Mouse (Mus musculus): Measurements from ENCODE around the gene Cspg5. TPM values are rescaled to one million over a fixed set of nuclear protein-coding genes. Genes with fewer than 3 reads are reported as not detected.

The Cspg5 gene
- polyA plus RNA-seq, 1 experiment from 2014 or later: 0.32 TPM

DNA sequence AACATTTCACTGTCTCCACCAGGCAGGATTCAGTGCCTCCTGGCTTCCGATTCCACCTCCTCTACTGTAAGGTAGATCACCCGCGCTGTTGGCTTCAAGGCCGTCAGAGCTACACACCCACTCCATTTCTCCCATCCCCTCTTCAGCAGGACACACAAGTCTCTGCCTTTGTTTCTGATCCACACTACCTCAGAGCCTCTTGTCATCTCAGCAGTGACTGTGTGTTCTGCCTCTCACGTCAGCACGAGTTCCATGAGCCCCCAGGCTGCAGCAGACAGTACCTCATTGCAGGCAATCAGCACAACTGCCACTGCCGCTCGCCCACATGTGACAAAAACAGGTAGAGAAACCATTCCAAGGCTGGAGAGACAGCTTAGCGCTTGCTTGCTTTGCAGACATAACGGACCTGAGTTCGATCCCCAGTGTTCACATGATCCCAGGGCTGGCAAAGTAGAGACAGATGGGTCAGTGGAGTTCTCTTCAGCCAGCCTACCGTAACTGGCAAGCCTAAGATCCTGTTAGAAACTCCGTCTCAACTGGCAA lies 50.4 kb downstream of the Cspg5 start:
- H3K27me3 ChIP-seq (ENCODE audit: control insufficient read depth, insufficient read depth, low read length): no peaks in the 10 kb centered on the region
- H3K4me3 ChIP-seq (ENCODE audit: low read depth, low read length): no peak overlapping the region
- WGBS: 87% methylated on average over 13 of the region's 13 CpGs
- DNase-seq (ENCODE audit: low spot score) (no peak), ATAC-seq (ENCODE audit: insufficient number of reproducible peaks, low FRiP score, low TSS enrichment, low read depth) (no peak)
- no peaks in the 10 kb centered on the region for H3K36me3 ChIP-seq (ENCODE audit: control insufficient read depth, insufficient read depth, low read length)
- no peaks in the 10 kb centered on the region for H3K4me1 ChIP-seq (ENCODE audit: control insufficient read depth, insufficient read depth, low read length)
- no peaks in the 10 kb centered on the region for H3K9me3 ChIP-seq (ENCODE audit: control insufficient read depth, low read length)
- H3K27ac ChIP-seq (replicated peaks; ENCODE audit: low read depth, low read length): no peak overlapping the region
- H3K9ac ChIP-seq (ENCODE audit: low read length): no peak overlapping the region
- H3K4me2 ChIP-seq (ENCODE audit: low read depth, severe bottlenecking): no peak overlapping the region

DNA sequence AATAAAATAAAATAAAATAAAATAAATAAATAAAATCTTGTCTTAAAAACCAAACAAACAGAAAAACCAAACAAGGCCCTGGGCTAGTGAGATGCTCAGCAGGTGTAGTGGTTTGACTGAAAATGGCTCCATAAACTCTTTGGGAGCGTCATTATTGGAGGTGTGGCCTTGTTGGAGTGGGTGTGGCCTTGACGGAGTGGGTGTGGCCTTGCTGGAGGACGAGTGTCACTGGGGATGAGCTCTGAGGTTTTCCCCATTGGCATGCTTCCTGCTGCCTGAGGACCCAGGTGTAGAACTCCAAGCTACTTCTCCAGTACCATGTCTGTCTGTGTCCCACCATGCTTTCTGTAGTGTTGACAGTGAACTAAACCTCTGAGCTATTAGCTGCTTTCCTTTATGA lies 51.2 kb downstream of the Cspg5 start:
- Histone ChIP-seq H3K9ac (ENCODE audit: low read length) (no peak overlapping the region), H3K4me1 (ENCODE audit: control insufficient read depth, insufficient read depth, low read length) (no peaks in the 10 kb centered on the region), H3K27ac (replicated peaks; ENCODE audit: low read depth, low read length) (no peak overlapping the region), H3K36me3 (ENCODE audit: control insufficient read depth, insufficient read depth, low read length) (no peaks in the 10 kb centered on the region), H3K4me3 (ENCODE audit: low read depth, low read length) (no peak overlapping the region), H3K4me2 (ENCODE audit: low read depth, severe bottlenecking) (no peak overlapping the region), H3K9me3 (ENCODE audit: control insufficient read depth, low read length) (no peaks in the 10 kb centered on the region), H3K27me3 (ENCODE audit: control insufficient read depth, insufficient read depth, low read length) (no peaks in the 10 kb centered on the region)
- ATAC-seq (ENCODE audit: insufficient number of reproducible peaks, low FRiP score, low TSS enrichment, low read depth) (no peak), DNase-seq (ENCODE audit: low spot score) (no peak)
- 41% methylated on average over 3 of the region's 3 CpGs for WGBS

DNA sequence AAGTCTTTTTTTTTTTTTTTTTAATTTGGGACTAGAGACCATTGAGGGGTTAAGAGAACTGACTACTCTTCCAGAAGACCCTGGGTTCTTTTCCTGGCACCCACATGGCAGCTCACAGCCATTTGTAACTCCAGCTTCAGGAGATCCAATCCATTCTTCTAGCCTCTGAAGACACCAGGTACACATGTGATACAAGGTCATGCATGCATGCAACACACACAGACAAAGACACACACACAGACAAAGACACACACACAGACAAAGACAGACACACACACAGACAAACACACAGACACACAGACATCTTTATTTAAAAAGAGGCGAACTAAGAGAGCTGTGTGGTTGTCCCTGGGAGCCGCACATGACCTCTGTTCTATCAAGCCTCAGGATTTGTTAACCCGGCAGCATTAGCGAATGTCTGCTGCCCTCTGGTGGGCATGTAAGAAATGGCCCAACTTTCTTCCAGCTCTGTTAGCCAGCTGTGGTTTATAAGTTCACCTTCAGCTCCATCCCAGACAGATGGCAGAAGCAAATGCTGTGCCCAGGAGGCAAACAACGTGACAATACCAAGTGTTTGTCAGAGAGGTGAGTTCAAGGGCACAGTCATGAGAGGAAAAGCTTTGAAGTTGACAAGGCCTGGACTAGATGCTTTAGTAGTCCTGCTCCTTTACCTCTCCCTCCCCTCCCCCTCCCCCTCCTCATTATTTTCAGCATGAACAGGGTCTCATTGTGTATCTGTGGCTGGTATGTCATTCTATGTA lies 53.5 kb downstream of the Cspg5 start:
- ATAC-seq (ENCODE audit: insufficient number of reproducible peaks, low FRiP score, low TSS enrichment, low read depth) (peak; percentile 67), DNase-seq (ENCODE audit: low spot score) (peak; percentile 92)
- no peaks in the 10 kb centered on the region for H3K4me1 ChIP-seq (ENCODE audit: control insufficient read depth, insufficient read depth, low read length)
- H3K36me3 ChIP-seq (ENCODE audit: control insufficient read depth, insufficient read depth, low read length): no peaks in the 10 kb centered on the region
- H3K27ac ChIP-seq (replicated peaks; ENCODE audit: low read depth, low read length): no peak overlapping the region
- 0 out of 2 replicates have a peak, but pooled peaks cover 4% of the 10 kb centered on the region for H3K9me3 ChIP-seq (ENCODE audit: control insufficient read depth, low read length)
- 11% methylated on average over 5 of the region's 5 CpGs for WGBS
- no peak overlapping the region for H3K4me2 ChIP-seq (ENCODE audit: low read depth, severe bottlenecking)
- H3K9ac ChIP-seq (ENCODE audit: low read length): no peak overlapping the region
- H3K27me3 ChIP-seq (ENCODE audit: control insufficient read depth, insufficient read depth, low read length): no peaks in the 10 kb centered on the region
- no peak overlapping the region for H3K4me3 ChIP-seq (ENCODE audit: low read depth, low read length)

DNA sequence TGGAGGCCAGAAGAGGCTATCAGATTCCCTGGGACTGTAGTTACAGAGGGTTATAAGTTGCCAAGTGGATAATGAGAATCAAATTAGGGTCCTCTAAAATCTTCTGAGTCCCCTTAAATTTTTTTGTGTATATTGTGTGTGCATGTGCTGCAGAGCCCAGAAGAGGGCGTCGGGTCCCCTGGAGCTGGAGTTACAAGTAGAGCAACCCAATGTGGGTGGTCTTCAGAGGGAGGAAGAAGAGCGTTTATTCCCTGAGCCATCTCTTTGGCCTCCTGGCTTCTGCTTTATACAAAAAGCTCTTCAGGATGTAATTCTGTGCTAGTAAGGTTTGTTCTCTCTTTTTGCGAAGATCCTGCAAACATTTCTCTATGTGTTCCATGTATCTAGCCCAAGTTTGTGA lies 60.9 kb downstream of the Cspg5 start:
- H3K36me3 ChIP-seq (ENCODE audit: control insufficient read depth, insufficient read depth, low read length): no peaks in the 10 kb centered on the region
- 4% methylated on average over 4 of the region's 4 CpGs for WGBS
- H3K4me2 ChIP-seq (ENCODE audit: low read depth, severe bottlenecking): peak overlapping the region; percentile 64
- ATAC-seq (ENCODE audit: insufficient number of reproducible peaks, low FRiP score, low TSS enrichment, low read depth) (peak; percentile 33; the same call in 1 of the 2 replicates), DNase-seq (ENCODE audit: low spot score) (peak; percentile 68)
- H3K4me1 ChIP-seq (ENCODE audit: control insufficient read depth, insufficient read depth, low read length): no peaks in the 10 kb centered on the region
- H3K9me3 ChIP-seq (ENCODE audit: control insufficient read depth, low read length): 0 out of 2 replicates have a peak, but pooled peaks cover 4% of the 10 kb centered on the region
- peak overlapping the region; percentile 75 for H3K9ac ChIP-seq (ENCODE audit: low read length)
- peak overlapping the region; percentile 58 for H3K4me3 ChIP-seq (ENCODE audit: low read depth, low read length)
- peak overlapping the region; percentile 84 for H3K27ac ChIP-seq (replicated peaks; ENCODE audit: low read depth, low read length)
- H3K27me3 ChIP-seq (ENCODE audit: control insufficient read depth, insufficient read depth, low read length): no peaks in the 10 kb centered on the region

DNA sequence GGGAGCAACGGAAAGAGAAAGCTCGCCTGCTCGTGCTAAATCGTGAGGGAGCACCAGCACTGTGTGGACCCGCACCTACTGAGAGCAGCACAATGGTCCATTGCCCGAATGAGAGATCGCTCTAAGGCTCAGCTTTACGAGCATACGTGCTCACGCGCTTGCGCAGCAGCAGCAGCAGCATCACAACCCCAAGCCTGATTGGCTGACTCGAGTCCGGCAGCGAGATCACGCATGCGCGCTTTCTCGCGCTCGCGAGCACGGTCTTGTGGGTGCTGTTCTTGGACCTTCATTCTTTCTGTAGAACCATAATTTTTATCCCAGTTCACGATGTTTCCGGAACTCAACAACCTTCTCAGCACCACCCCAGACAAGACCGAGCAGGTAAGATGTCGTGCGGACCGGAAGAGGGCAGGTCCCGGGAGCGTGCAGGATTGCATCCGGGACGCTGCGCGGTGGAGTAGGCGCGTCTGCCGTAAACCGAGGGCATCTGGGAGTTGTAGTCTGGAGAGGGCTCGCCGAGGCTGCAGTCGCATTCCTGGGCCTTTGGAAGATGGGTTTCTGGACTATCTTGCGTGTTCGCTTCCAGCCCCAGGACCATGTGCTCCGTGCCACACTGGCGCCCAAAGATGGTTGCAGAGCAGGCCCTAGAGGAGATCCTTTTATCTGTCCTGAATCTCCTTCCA lies 61.5 kb downstream of the Cspg5 start, which contains the start of gene Elp6:
TSS of gene Elp6 (plus strand) at position 205 of the 683 bp plus-strand sequence.
- Histone ChIP-seq H3K27ac (replicated peaks; ENCODE audit: low read depth, low read length) (peak within 1 kb of the TSS; percentile 84), H3K9me3 (ENCODE audit: control insufficient read depth, low read length) (0 out of 2 replicates have a peak, but pooled peaks cover 4% of the 10 kb centered on the region)

DNA sequence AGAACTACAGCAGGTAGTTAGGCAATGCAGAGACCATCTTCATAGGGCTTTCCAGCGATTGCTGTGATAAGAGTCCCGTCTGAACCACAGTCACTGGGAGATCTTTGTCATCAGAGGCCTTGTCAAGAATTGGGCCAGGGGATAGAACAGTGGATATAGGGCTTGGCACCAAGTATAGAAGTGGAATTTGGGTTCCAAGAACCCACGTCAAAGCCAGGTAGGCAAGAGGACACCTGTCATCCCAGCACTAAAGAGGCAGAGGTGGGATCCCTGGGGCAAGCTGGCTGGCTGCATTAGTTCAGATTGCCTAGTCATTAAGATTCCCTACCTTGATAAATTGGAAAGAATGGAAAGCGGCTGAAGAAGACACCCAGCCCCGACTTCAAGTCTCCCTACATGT lies 62.8 kb downstream of the Cspg5 start:
- H3K27me3 ChIP-seq (ENCODE audit: control insufficient read depth, insufficient read depth, low read length): no peaks in the 10 kb centered on the region
- DNase-seq (ENCODE audit: low spot score) (no peak), ATAC-seq (ENCODE audit: insufficient number of reproducible peaks, low FRiP score, low TSS enrichment, low read depth) (no peak)
- H3K4me2 ChIP-seq (ENCODE audit: low read depth, severe bottlenecking): no peak overlapping the region; the same call in 1 of the 2 replicates
- 88% methylated on average over 5 of the region's 5 CpGs for WGBS
- H3K36me3 ChIP-seq (ENCODE audit: control insufficient read depth, insufficient read depth, low read length): peaks cover 2% of the 10 kb centered on the region; the same call in 1 of the 2 replicates
- no peak overlapping the region for H3K27ac ChIP-seq (replicated peaks; ENCODE audit: low read depth, low read length)
- H3K4me1 ChIP-seq (ENCODE audit: control insufficient read depth, insufficient read depth, low read length): no peaks in the 10 kb centered on the region
- H3K9ac ChIP-seq (ENCODE audit: low read length): no peak overlapping the region
- H3K4me3 ChIP-seq (ENCODE audit: low read depth, low read length): no peak overlapping the region
- 0 out of 2 replicates have a peak, but pooled peaks cover 4% of the 10 kb centered on the region for H3K9me3 ChIP-seq (ENCODE audit: control insufficient read depth, low read length)

More for the DNA sequence above, 61.5 kb downstream of the Cspg5 start, which contains the start of gene Elp6:
- peaks cover 2% of the 10 kb centered on the region; the same call in 1 of the 2 replicates for H3K36me3 ChIP-seq (ENCODE audit: control insufficient read depth, insufficient read depth, low read length)
- no peaks in the 10 kb centered on the region for H3K4me1 ChIP-seq (ENCODE audit: control insufficient read depth, insufficient read depth, low read length)
- peak within 1 kb of the TSS; percentile 58 for H3K4me3 ChIP-seq (ENCODE audit: low read depth, low read length)
- WGBS: under 1% methylated on average over 46 of the region's 46 CpGs
- DNase-seq (ENCODE audit: low spot score) (peak; percentile 92), ATAC-seq (ENCODE audit: insufficient number of reproducible peaks, low FRiP score, low TSS enrichment, low read depth) (peak; percentile 98)
- H3K27me3 ChIP-seq (ENCODE audit: control insufficient read depth, insufficient read depth, low read length): no peaks in the 10 kb centered on the region
- peak within 1 kb of the TSS; percentile 75 for H3K9ac ChIP-seq (ENCODE audit: low read length)
- peak within 1 kb of the TSS; percentile 64 for H3K4me2 ChIP-seq (ENCODE audit: low read depth, severe bottlenecking)

Small RNA genes lying within 50 kb of the gene (microRNA-seq; reads per million reads assigned to microRNA genes)
- gene Mir6236: 148 reads per million, percentile 54 among the genes with 10 or more reads in this experiment

Other genes starting within 250 kb of the Cspg5 start
- 206 and 217 TPM in 2 replicates for gene Smarcc1, start 126.1 kb upstream of the Cspg5 start, polyA plus RNA-seq (2014; fragmentation: Nextera tagmentation; extraction: Ambion mirVana)
- gene Dhx30, start 126.0 kb upstream of the Cspg5 start, polyA plus RNA-seq (2014; fragmentation: Nextera tagmentation; extraction: Ambion mirVana): 179 and 190 TPM in 2 replicates
- 41.5 and 44.7 TPM in 2 replicates for gene Elp6, start 61.4 kb downstream of the Cspg5 start, polyA plus RNA-seq (2014; fragmentation: Nextera tagmentation; extraction: Ambion mirVana)
- 22.1 and 23.9 TPM in 2 replicates for gene Scap, start 89.5 kb downstream of the Cspg5 start, polyA plus RNA-seq (2014; fragmentation: Nextera tagmentation; extraction: Ambion mirVana)
- gene Ptpn23, start 164.4 kb downstream of the Cspg5 start, polyA plus RNA-seq (2014; fragmentation: Nextera tagmentation; extraction: Ambion mirVana): 16.6 and 18.6 TPM in 2 replicates
- 0.47 and 0.48 TPM in 2 replicates for gene Ngp, start 176.0 kb downstream of the Cspg5 start, polyA plus RNA-seq (2014; fragmentation: Nextera tagmentation; extraction: Ambion mirVana)
- gene Klhl18, start 232.9 kb downstream of the Cspg5 start, polyA plus RNA-seq (2014; fragmentation: Nextera tagmentation; extraction: Ambion mirVana): 9.2 and 9.4 TPM in 2 replicates
- gene Kif9, start 233.2 kb downstream of the Cspg5 start, polyA plus RNA-seq (2014; fragmentation: Nextera tagmentation; extraction: Ambion mirVana): 0.35 and 0.57 TPM in 2 replicates

Data from limb, embryonic 11.5 days (tissue).